Mouse (Mus musculus) ES-Bruce4 (cell line): ENCODE data around the gene Armc6.

ENCODE experiments used
- CTCF ChIP-seq: IDR thresholded peaks from one replicate; pipeline ENCODE4 v1.8.1; 2011; ENCODE audit warnings: low read depth, low read length
- POLR2A ChIP-seq: IDR thresholded peaks from one replicate; pipeline ENCODE4 v1.8.1; 2011; ENCODE audit warnings: low read length; ENCODE audit not compliant: insufficient read depth

DNA sequence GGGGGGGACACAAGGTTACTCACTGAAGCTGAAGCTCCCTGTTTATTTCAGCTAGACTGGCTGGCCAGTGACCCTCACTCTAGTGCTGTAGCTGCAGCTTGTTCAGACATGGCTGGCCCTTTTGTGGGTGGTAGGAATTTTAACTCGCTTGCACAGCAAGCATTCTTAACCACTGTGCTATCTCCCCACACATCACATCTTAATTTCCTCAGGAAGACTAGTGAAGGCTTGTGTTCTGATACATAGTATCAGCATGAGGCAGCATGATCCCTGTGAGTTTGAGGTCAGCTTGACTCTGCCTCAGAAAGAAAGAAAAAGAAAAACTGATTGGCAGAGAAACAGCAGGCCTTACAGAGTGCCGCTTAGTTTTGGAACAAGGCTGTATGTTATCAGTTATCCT is 3.6 kb upstream of the Armc6 start:
- TF ChIP-seq CTCF (no peak), POLR2A (no peak)
